Mouse (Mus musculus) midbrain, embryonic 14.5 days (tissue): ENCODE data around the gene Enho. TPM values are rescaled to one million over a fixed set of nuclear protein-coding genes. Genes with fewer than 3 reads are reported as not detected.
"Not testable (repeated sequence)": the region's sequence is repeated elsewhere in the genome, so short reads cannot be mapped to it uniquely, and the experiment has no call there.

Source experiments
- ATAC-seq: fragments of 200-750 bp; cut with Nextera tagmentation; 2 replicates; pipeline ENCODE4 v1.8.0; 2017; ENCODE audit warnings: moderate number of reproducible peaks, moderate library complexity; ENCODE audit not compliant: low FRiP score, low TSS enrichment
- DNase-seq: peaks from one replicate; pipeline ENCODE4 v3.0.0-alpha.2; 2015
- H3K27ac ChIP-seq: fragments of 300-500 bp; sonication (generic); replicated peaks from 2 replicates; pipeline ENCODE4 v1.5.1; 2014; ENCODE audit warnings: mild to moderate bottlenecking, low read depth, low read length, moderate library complexity
- H3K27me3 ChIP-seq: fragments of 300-500 bp; sonication (generic); 2 replicates; pipeline ENCODE4 v1.6.1; 2014; ENCODE audit warnings: low read length, control low read depth, mixed read lengths; ENCODE audit not compliant: control insufficient read depth, insufficient read depth
- H3K36me3 ChIP-seq: fragments of 300-500 bp; sonication (generic); 2 replicates; pipeline ENCODE4 v1.6.1; 2014; ENCODE audit warnings: low read length, control low read depth; ENCODE audit not compliant: control insufficient read depth, insufficient read depth
- H3K4me1 ChIP-seq: fragments of 300-500 bp; sonication (generic); 2 replicates; pipeline ENCODE4 v1.6.1; 2014; ENCODE audit warnings: mild to moderate bottlenecking, antibody characterized with exemption, low read length, control low read depth; ENCODE audit not compliant: control insufficient read depth, insufficient read depth
- H3K4me2 ChIP-seq: fragments of 300-500 bp; sonication (generic); 2 replicates; pipeline ENCODE4 v1.6.1; 2014; ENCODE audit warnings: mild to moderate bottlenecking, low read length, moderate library complexity
- H3K4me3 ChIP-seq: fragments of 300-500 bp; sonication (generic); replicated peaks from 2 replicates; pipeline ENCODE4 v1.5.1; 2014; ENCODE audit warnings: low read depth, low read length
- H3K9ac ChIP-seq: fragments of 300-500 bp; sonication (generic); replicated peaks from 2 replicates; pipeline ENCODE4 v1.6.1; 2014; ENCODE audit warnings: mild to moderate bottlenecking, low read length, moderate library complexity
- H3K9me3 ChIP-seq: fragments of 300-500 bp; sonication (generic); 2 replicates; pipeline ENCODE4 v1.6.1; 2016; ENCODE audit warnings: low read length, control low read depth, mixed read lengths; ENCODE audit not compliant: control insufficient read depth
- WGBS: fragments of 180-500 bp; shearing (Covaris S2); extraction: QIAGEN DNeasy Blood & Tissue Kit; methylation state at CpG from one replicate; pipeline ENCODE4 v1.1.7; 2014; 5-methylcytosine and 5-hydroxymethylcytosine counted together
- polyA plus RNA-seq: library from polyadenylated mRNA; unstranded; fragments of >200 nt; fragmentation: Nextera tagmentation; extraction: Ambion mirVana; gene quantifications from 2 replicates; pipeline ENCODE4 v1.2.1, GENCODE M21; 2014

Gene Enho
- 121 and 154 TPM in 2 replicates for polyA plus RNA-seq

GRCm38 (mm10) chr4:41639913-41640507, at the start of gene Enho:
TSS of gene Enho (minus strand) at chr4:41640324.
- no peaks in the 10 kb centered on the region for H3K27me3 ChIP-seq
- peak within 1 kb of the TSS; percentile 87 for H3K4me2 ChIP-seq
- DNase-seq (peak; percentile 97), ATAC-seq (peak; percentile 94)
- peaks cover 44% of the 10 kb centered on the region for H3K4me1 ChIP-seq
- H3K4me3 ChIP-seq: peak within 1 kb of the TSS; percentile 75
- H3K27ac ChIP-seq: peak within 1 kb of the TSS; percentile 95
- peak within 1 kb of the TSS; percentile 97 for H3K9ac ChIP-seq
- H3K9me3 ChIP-seq: no peaks in the 10 kb centered on the region
- under 1% methylated on average over 71 of the region's 74 CpGs for WGBS
- H3K36me3 ChIP-seq: peaks cover 4% of the 10 kb centered on the region; the same call in 1 of the 2 replicates

GRCm38 (mm10) chr4:41688562-41688961, 48.4 kb upstream of the Enho start:
- H3K4me1 ChIP-seq, H3K9ac ChIP-seq, H3K4me3 ChIP-seq, H3K36me3 ChIP-seq, DNase-seq, H3K9me3 ChIP-seq, ATAC-seq, H3K4me2 ChIP-seq, H3K27me3 ChIP-seq: not testable (repeated sequence)
- 46% methylated on average over 1 of the region's 1 CpGs for WGBS
- peak overlapping the region; percentile 49; the same call in 1 of the 2 replicates for H3K27ac ChIP-seq

- H3K9me3 ChIP-seq, ATAC-seq, DNase-seq, H3K27me3 ChIP-seq, H3K36me3 ChIP-seq, H3K4me3 ChIP-seq, H3K4me2 ChIP-seq, H3K9ac ChIP-seq: not testable (repeated sequence)
- Histone ChIP-seq H3K27ac (peak overlapping the region; percentile 52), H3K4me1 (peaks cover 15% of the 10 kb centered on the region)
- WGBS: 2% methylated on average over 10 of the region's 10 CpGs
Observed at GRCm38 (mm10) chr4:41685882-41686492, 45.9 kb upstream of the Enho start.

- H3K4me2 ChIP-seq, H3K9me3 ChIP-seq, H3K36me3 ChIP-seq, H3K27me3 ChIP-seq, DNase-seq, H3K9ac ChIP-seq, H3K4me3 ChIP-seq: not testable (repeated sequence)
- H3K27ac ChIP-seq: 0 out of 2 replicates have a peak overlapping the region, but pooled peaks have one; percentile 49
- peak; percentile 22; the same call in 1 of the 2 replicates for ATAC-seq
- peaks cover 15% of the 10 kb centered on the region for H3K4me1 ChIP-seq
- WGBS: 0% methylated on average over 14 of the region's 14 CpGs
Observed at GRCm38 (mm10) chr4:41684931-41685453, 44.9 kb upstream of the Enho start.

GRCm38 (mm10) chr4:41684131-41684930, 44.2 kb upstream of the Enho start:
- ATAC-seq: peak; percentile 63
- H3K4me3 ChIP-seq, H3K27me3 ChIP-seq, H3K36me3 ChIP-seq, H3K9me3 ChIP-seq, H3K9ac ChIP-seq, DNase-seq: not testable (repeated sequence)
- H3K27ac ChIP-seq: peak overlapping the region; percentile 71
- H3K4me2 ChIP-seq: peak overlapping the region; percentile 41
- H3K4me1 ChIP-seq: peaks cover 20% of the 10 kb centered on the region
- 1% methylated on average over 22 of the region's 27 CpGs for WGBS

- peak; percentile 44; the same call in 1 of the 2 replicates for ATAC-seq
- 3% methylated on average over 5 of the region's 27 CpGs for WGBS
- not testable (repeated sequence) for H3K36me3 ChIP-seq, H3K4me3 ChIP-seq, DNase-seq, H3K27me3 ChIP-seq, H3K9me3 ChIP-seq, H3K9ac ChIP-seq
- Histone ChIP-seq H3K27ac (peak overlapping the region; percentile 70; the same call in 1 of the 2 replicates), H3K4me1 (peaks cover 29% of the 10 kb centered on the region), H3K4me2 (peak overlapping the region; percentile 36)
Observed at GRCm38 (mm10) chr4:41683303-41683702, 43.2 kb upstream of the Enho start.

GRCm38 (mm10) chr4:41682789-41683188, 42.7 kb upstream of the Enho start:
- Histone ChIP-seq H3K4me3 (no peak overlapping the region), H3K4me1 (peaks cover 32% of the 10 kb centered on the region), H3K9me3 (no peaks in the 10 kb centered on the region), H3K27me3 (no peaks in the 10 kb centered on the region), H3K9ac (no peak overlapping the region; the same call in 1 of the 2 replicates), H3K4me2 (peak overlapping the region; percentile 34), H3K27ac (peak overlapping the region; percentile 70), H3K36me3 (no peaks in the 10 kb centered on the region)
- 20% methylated on average over 6 of the region's 6 CpGs for WGBS
- DNase-seq (no peak), ATAC-seq (no peak)

- Histone ChIP-seq H3K36me3 (no peaks in the 10 kb centered on the region), H3K4me3 (no peak overlapping the region), H3K9me3 (no peaks in the 10 kb centered on the region), H3K4me2 (no peak overlapping the region), H3K27ac (peak overlapping the region; percentile 70; the same call in 1 of the 2 replicates), H3K4me1 (peaks cover 41% of the 10 kb centered on the region), H3K9ac (no peak overlapping the region), H3K27me3 (no peaks in the 10 kb centered on the region)
- 69% methylated on average over 10 of the region's 10 CpGs for WGBS
- DNase-seq (no peak), ATAC-seq (no peak)
Observed at GRCm38 (mm10) chr4:41681947-41682346, 41.8 kb upstream of the Enho start.
